Mouse (Mus musculus) limb, embryonic 15.5 days (tissue): Measurements from ENCODE around the gene Prkag1. TPM values are rescaled to one million over a fixed set of nuclear protein-coding genes. Genes with fewer than 3 reads are reported as not detected.

Source experiments
- ATAC-seq: fragments of 200-750 bp; cut with Nextera tagmentation; 2 replicates; pipeline ENCODE4 v1.8.0; 2017; ENCODE audit warnings: low read depth, moderate TSS enrichment; ENCODE audit not compliant: insufficient number of reproducible peaks, low FRiP score, low TSS enrichment
- H3K27ac ChIP-seq: fragments of 300-500 bp; sonication (generic); 2 replicates; pipeline ENCODE4 v1.5.1; 2015; ENCODE audit warnings: moderate library complexity, mild to moderate bottlenecking, inconsistent platforms
- H3K27me3 ChIP-seq: fragments of 300-500 bp; sonication (generic); 2 replicates; pipeline ENCODE4 v1.6.1; 2015; ENCODE audit warnings: inconsistent platforms
- H3K36me3 ChIP-seq: fragments of 300-500 bp; sonication (generic); 2 replicates; pipeline ENCODE4 v1.6.1; 2015; ENCODE audit warnings: inconsistent platforms
- H3K4me1 ChIP-seq: fragments of 300-500 bp; sonication (generic); 2 replicates; pipeline ENCODE4 v1.6.1; 2015; ENCODE audit warnings: inconsistent platforms
- H3K4me2 ChIP-seq: fragments of 300-500 bp; sonication (generic); 2 replicates; pipeline ENCODE4 v1.6.1; 2015; ENCODE audit warnings: mild to moderate bottlenecking, inconsistent platforms
- H3K4me3 ChIP-seq: fragments of 300-500 bp; sonication (generic); 2 replicates; pipeline ENCODE4 v1.5.1; 2015; ENCODE audit warnings: mild to moderate bottlenecking, inconsistent platforms
- H3K9ac ChIP-seq: fragments of 300-500 bp; sonication (generic); 2 replicates; pipeline ENCODE4 v1.6.1; 2015; ENCODE audit warnings: inconsistent platforms
- H3K9me3 ChIP-seq: fragments of 300-500 bp; sonication (generic); 2 replicates; pipeline ENCODE4 v1.6.1; 2016; ENCODE audit warnings: inconsistent platforms
- WGBS: fragments of 180-500 bp; shearing (Covaris S2); methylation state at CpG from one replicate; pipeline ENCODE4 v1.1.7; 2015; 5-methylcytosine and 5-hydroxymethylcytosine counted together
- polyA plus RNA-seq: library from polyadenylated mRNA; unstranded; fragments of >200 nt; fragmentation: Nextera tagmentation; extraction: Ambion mirVana; gene quantifications from 2 replicates; pipeline ENCODE4 v1.2.1, GENCODE M21; 2015

Gene Prkag1
- 91.4 and 94.3 TPM in 2 replicates for polyA plus RNA-seq

DNA sequence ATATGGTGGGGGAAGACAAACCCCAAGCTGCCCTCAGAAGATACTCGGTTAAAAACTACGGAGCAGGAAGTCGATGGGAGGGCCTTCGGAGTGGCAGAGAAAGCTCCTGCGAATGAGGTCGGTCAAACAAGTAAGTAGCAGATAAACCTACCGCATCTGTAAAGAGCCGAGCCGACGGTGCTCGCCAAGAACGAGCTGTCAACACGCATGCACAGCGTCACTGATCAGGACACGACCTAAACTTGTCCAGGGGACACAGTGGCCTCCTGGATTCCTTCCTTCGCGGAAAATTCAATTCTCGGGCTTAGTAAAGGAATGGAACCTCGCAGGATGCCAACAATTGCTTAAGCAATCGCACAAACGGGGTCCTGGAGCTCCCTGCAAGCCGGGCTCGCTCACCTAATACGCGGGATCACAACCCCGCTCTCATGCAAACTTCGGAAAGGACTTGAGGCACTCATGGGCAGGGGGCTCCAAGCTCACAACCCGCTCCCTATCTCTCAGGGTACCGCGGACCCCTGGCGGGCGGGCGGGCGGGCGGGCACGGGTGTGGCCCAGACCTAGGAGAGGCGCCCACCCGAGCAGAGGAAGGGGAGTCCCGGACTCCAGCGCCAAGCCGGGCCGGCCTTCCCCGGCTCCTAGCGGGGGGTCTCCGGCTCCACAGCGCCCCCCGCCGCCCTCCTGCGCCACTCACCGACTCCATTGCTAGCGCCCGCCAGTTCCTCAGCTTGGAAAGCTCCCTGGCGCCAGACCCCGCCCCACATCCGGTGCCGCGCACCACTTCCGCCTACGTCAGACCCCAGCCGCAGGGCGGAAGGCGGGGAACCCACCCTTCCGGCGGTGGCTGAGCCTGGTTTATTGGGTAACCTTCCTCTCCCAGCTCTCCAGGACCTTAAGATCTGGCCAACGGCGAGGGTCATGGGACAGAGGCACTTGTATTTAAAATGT, at the start of gene Prkag1:
TSS of gene Prkag1 (minus strand) at position 786 of the 948 bp plus-strand sequence.
- Histone ChIP-seq H3K27ac (peak within 1 kb of the TSS; percentile 97), H3K4me3 (peak within 1 kb of the TSS; percentile 76), H3K9me3 (no peaks in the 10 kb centered on the region), H3K36me3 (peaks cover 48% of the 10 kb centered on the region), H3K9ac (peak within 1 kb of the TSS; percentile 69), H3K4me2 (peak within 1 kb of the TSS; percentile 52), H3K27me3 (no peaks in the 10 kb centered on the region), H3K4me1 (peaks cover 20% of the 10 kb centered on the region)
- under 1% methylated on average over 58 of the region's 66 CpGs for WGBS
- ATAC-seq = peak; percentile 94

- no peaks in the 10 kb centered on the region for H3K36me3 ChIP-seq
- no peak overlapping the region for H3K4me2 ChIP-seq
- no peak overlapping the region for H3K4me3 ChIP-seq
- H3K9me3 ChIP-seq = no peaks in the 10 kb centered on the region
- H3K27me3 ChIP-seq = no peaks in the 10 kb centered on the region
- WGBS = 16% methylated on average over 3 of the region's 3 CpGs
- H3K27ac ChIP-seq = no peak overlapping the region
- no peak overlapping the region for H3K9ac ChIP-seq
- peaks cover 14% of the 10 kb centered on the region for H3K4me1 ChIP-seq
- ATAC-seq = no peak
Observed at GRCm38 (mm10) chr15:98877331-98877730, 46.0 kb upstream of the Prkag1 start.

DNA sequence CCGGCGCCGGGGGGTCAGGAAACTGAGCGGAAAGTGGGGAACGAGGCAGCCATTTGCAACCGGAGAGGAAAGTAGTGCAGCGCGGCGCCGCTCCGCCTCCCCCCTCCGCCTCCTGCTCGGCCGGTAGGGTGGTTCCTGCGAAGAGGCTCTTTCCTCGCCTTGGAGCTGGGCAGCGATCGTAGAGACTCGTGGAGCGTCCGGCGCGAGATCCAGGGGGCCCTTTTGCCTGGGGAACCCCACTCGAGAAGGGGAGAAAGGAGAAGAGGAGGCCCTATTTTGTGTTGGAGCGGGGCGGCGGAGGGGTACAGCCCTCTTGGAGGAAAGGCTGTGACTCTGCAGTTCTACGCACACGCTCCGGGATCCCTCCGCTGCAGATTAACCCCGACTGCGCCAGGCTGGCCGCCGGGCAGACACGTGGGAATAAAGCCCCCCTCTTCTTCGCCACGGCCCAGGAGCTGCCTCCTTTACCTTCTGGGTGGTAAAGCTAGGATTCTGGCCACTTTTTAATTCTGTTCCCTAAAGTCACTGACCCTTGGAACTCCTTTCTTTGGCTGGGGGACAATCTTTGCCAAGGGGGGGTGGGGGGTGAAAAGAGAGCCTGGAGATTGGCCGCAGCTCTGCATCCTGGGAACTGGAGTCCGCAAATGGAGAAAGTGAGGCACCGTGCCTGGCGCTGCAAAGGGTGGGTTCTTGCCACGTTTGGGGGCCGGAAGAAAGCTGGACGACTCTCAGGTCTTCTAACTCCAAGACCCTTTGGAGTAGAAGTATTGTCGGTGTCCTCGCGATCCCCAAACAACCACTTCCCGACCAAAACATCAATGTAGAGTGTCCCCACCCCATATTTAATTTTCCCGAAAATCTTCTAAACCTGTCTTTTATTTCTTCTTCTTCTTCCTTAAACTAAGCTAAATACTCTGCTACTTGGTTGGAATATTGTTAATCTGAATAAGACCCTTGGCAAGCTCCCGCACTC, 40.9 kb upstream of the Prkag1 start:
- ATAC-seq = peak; percentile 79
- Histone ChIP-seq H3K9ac (peak overlapping the region; percentile 98), H3K27ac (peak overlapping the region; percentile 99), H3K36me3 (no peaks in the 10 kb centered on the region), H3K9me3 (no peaks in the 10 kb centered on the region), H3K4me3 (peak overlapping the region; percentile 94), H3K4me2 (peak overlapping the region; percentile 82), H3K27me3 (no peaks in the 10 kb centered on the region), H3K4me1 (peaks cover 32% of the 10 kb centered on the region)
- under 1% methylated on average over 51 of the region's 51 CpGs for WGBS

GRCm38 (mm10) chr15:98871070-98871915, 40.0 kb upstream of the Prkag1 start, which contains the start of gene Kmt2d:
Gene Kmt2d, minus strand, starts transcription at chr15:98871204.
- peaks cover 33% of the 10 kb centered on the region for H3K4me1 ChIP-seq
- under 1% methylated on average over 66 of the region's 94 CpGs for WGBS
- H3K4me3 ChIP-seq = peak within 1 kb of the TSS; percentile 94
- no peaks in the 10 kb centered on the region for H3K9me3 ChIP-seq
- peak; percentile 42 for ATAC-seq
- H3K4me2 ChIP-seq = peak within 1 kb of the TSS; percentile 82
- H3K9ac ChIP-seq = peak within 1 kb of the TSS; percentile 98
- H3K27ac ChIP-seq = peak within 1 kb of the TSS; percentile 99
- H3K27me3 ChIP-seq = no peaks in the 10 kb centered on the region
- peaks cover 7% of the 10 kb centered on the region for H3K36me3 ChIP-seq

DNA sequence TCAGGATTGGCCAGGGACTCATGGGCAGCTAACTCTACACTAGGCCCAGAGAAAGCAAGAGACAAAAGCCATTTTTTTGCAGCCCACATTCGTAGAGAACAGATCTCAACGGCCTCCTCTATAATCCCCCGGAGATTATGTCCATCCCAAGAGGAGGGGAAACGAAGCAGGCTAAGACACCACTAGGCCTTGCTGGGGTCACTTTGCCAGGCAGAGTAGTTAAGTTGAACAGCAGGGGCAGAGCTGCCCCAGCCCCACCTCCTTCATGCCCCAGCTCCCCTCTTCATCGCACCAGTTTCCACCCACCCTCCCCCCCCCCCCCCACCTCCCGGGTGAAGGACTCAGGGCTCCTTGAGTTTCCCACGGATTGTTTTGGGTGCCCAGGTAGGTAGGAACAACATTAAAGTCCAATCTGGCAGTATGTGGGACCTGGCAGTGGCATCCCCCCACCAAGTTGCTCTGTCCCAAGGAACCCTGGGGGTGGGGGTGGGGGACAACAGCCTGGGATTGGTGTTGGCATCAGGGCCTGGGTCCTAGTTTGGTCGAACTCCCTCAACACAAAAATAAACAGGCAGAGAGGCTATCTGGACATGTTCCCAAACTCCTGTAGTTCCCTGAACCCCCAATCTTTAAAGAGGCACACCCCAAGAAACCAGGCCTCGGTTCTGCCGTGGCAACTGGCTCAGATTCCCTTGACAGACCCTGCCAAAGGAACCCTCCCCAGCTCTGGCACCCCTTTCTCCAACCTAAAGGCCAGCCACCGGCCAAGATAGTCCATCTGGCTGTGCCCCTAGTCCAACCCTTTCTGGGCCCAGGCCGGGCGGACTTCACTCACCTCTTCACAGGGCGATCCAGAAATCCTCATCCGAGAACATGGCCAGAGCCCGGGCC, 39.1 kb upstream of the Prkag1 start:
- 1% methylated on average over 15 of the region's 16 CpGs for WGBS
- Histone ChIP-seq H3K4me1 (peaks cover 33% of the 10 kb centered on the region), H3K4me2 (peak overlapping the region; percentile 82), H3K9ac (peak overlapping the region; percentile 98), H3K27me3 (no peaks in the 10 kb centered on the region), H3K4me3 (peak overlapping the region; percentile 94), H3K9me3 (no peaks in the 10 kb centered on the region), H3K36me3 (peaks cover 16% of the 10 kb centered on the region), H3K27ac (peak overlapping the region; percentile 99)
- ATAC-seq = no peak

GRCm38 (mm10) chr15:98869342-98870178, 38.2 kb upstream of the Prkag1 start:
- Histone ChIP-seq H3K9ac (peak overlapping the region; percentile 98), H3K27ac (peak overlapping the region; percentile 99; the same call in 1 of the 2 replicates), H3K4me1 (peaks cover 33% of the 10 kb centered on the region), H3K4me3 (peak overlapping the region; percentile 94), H3K9me3 (no peaks in the 10 kb centered on the region), H3K4me2 (peak overlapping the region; percentile 82), H3K36me3 (peaks cover 25% of the 10 kb centered on the region), H3K27me3 (no peaks in the 10 kb centered on the region)
- no peak for ATAC-seq
- 6% methylated on average over 8 of the region's 8 CpGs for whole genome bisulfite sequencing

DNA sequence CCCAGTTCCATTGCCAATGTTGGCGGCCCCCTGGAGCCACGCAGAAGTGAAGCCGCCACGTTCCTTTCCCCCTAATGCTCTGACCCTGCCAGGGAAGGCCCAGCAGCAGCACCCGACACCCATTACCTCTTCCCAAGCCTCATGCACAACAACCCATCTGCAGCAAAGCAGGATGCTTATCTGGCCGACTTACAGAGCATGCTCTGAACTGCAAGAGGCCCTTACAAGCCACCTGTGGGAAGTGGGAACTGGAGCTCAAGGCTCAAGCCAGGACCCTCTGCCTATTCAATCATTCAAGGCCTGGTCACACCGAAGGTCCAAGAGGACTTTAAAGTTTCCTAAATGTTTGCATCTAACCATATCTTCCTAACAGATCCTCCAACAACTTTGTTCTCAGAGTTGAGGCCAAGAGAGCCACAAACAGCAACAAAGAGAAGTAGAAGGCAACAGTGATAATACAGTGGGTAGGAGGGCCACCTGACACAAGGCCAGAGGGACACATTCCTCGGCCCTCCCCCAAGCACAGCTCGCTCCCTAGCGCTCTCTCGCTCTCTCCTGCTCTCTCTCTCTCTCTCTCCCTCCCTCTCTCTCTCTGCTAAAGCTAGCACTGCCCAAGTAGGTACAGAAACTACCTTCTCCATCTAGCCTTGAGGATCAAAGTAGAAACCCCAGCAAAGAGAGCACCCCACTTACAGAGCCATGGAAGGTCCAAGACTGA, 37.2 kb upstream of the Prkag1 start:
- Histone ChIP-seq H3K4me2 (peak overlapping the region; percentile 82), H3K27ac (peak overlapping the region; percentile 63), H3K36me3 (peaks cover 35% of the 10 kb centered on the region), H3K27me3 (no peaks in the 10 kb centered on the region), H3K4me1 (peaks cover 33% of the 10 kb centered on the region), H3K4me3 (peak overlapping the region; percentile 94), H3K9me3 (no peaks in the 10 kb centered on the region), H3K9ac (peak overlapping the region; percentile 2; the same call in 1 of the 2 replicates)
- ATAC-seq = no peak
- WGBS = 29% methylated on average over 11 of the region's 11 CpGs

DNA sequence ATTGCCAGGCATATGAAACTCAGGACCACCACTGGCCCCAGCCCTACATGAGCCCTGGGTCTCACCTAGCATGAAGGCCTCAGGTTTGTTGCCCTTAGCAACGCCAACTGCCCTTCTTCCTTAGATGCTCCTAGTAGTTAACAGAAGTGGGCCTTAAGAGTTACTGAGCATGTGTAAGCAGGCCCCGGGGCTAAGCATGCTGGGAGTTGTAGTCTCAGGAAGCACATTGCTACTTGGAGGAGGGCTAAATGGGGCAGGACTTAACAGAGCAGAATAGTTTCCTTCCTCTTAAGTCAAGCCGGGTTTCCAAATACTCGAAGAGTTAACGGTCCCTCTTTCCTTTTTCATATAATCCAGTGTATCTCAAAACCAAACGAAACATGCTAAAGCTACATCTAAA, 36.0 kb upstream of the Prkag1 start:
- H3K9ac ChIP-seq = no peak overlapping the region

DNA sequence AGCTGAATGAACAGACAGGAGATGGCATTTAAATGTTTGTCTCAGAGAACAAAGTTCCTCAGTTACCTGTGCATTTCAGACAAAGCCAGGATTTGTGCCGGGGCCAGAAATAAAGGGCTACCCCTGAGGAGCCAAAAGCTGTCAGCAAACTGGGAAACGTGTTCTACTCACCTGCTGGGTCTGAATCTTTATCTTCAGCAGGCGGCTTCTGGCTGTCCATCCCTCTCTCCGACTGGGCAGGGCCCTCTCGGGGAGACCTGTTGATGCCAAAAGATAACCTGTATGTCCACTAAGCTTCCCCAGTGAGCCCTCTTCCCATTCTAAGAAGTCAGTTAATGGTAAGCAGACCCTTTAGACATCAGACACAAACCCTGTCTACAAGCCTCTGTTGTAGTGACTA, 35.2 kb upstream of the Prkag1 start:
- Histone ChIP-seq H3K27me3 (no peaks in the 10 kb centered on the region), H3K4me1 (peaks cover 29% of the 10 kb centered on the region), H3K27ac (no peak overlapping the region), H3K9ac (no peak overlapping the region), H3K9me3 (no peaks in the 10 kb centered on the region), H3K4me3 (no peak overlapping the region), H3K36me3 (peaks cover 55% of the 10 kb centered on the region), H3K4me2 (no peak overlapping the region)
- no peak for ATAC-seq
- 88% methylated on average over 5 of the region's 5 CpGs for WGBS

More for the DNA sequence above, 36.0 kb upstream of the Prkag1 start:
- Histone ChIP-seq H3K4me1 (peaks cover 29% of the 10 kb centered on the region), H3K4me2 (peak overlapping the region; percentile 82), H3K9me3 (no peaks in the 10 kb centered on the region), H3K4me3 (peak overlapping the region; percentile 13; the same call in 1 of the 2 replicates), H3K27ac (0 out of 2 replicates have a peak overlapping the region, but pooled peaks have one; percentile 63), H3K27me3 (no peaks in the 10 kb centered on the region), H3K36me3 (peaks cover 47% of the 10 kb centered on the region)
- ATAC-seq = no peak
- WGBS = 44% methylated on average over 6 of the region's 6 CpGs
